Mouse (Mus musculus) thymus, adult 2 months (tissue): ENCODE results near the gene Ndufs8.
"Not testable (repeated sequence)": the region's sequence is repeated elsewhere in the genome, so short reads cannot be mapped to it uniquely, and the experiment has no call there.

ENCODE experiments used
- CTCF ChIP-seq: fragments of 200-500 bp; IDR thresholded peaks from 2 replicates; pipeline ENCODE4 v1.5.1; 2012; ENCODE audit warnings: mild to moderate bottlenecking, control low read depth, low read length, moderate library complexity, borderline replicate concordance; ENCODE audit not compliant: control insufficient read depth, poor library complexity, insufficient read depth; ENCODE audit errors: extremely low read depth
- POLR2A ChIP-seq: fragments of 200-500 bp; IDR thresholded peaks from 2 replicates; pipeline ENCODE4 v1.6.1; 2012; ENCODE audit warnings: mild to moderate bottlenecking, low read length, control low read depth, moderate library complexity; ENCODE audit not compliant: control insufficient read depth, poor library complexity, insufficient read depth; ENCODE audit errors: extremely low read depth

DNA sequence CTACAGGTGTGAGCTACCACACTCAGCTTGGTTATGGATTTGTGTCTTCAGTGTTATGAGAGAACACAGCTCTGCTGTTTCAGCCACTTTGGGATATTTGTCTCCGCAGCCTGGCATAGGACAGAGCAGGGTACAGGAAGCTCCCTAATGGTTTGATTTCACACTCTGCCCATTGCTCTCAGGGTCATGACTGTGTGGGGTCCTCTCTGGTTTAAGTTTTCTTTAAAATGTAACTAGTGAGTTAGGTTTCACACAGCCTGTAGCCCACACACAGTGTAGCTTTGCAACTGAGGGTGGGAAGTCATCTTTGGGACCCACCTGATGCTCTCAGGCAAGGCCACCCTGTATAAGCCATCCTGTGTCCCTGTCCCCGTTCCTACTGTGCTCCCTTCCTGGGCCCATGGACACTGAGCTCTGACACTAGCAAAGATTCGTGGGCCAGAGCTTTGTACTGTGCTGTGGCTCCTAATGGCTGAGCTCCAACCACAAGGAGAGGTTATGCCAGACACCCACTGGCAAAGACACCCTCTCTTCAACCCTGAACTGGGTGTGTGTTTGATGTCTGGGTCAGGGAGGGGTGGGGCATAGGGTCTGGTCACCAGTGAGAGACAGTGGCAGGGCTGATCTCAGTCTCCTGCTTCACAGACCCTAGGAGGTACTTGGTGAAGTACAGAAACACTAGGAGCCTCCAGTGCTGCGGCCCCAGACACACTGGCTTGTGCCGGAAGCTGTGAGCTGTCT lies 44.9 kb upstream of the Ndufs8 start:
- not testable (repeated sequence) for TF ChIP-seq CTCF, POLR2A
